20 mouse cellular contexts compared by ENCODE assay signal in genomic region chr14:11935281-11935680, GRCm38 (mm10).
DNase-seq lines count a peak whose midpoint lies in the region; ATAC-seq and TF ChIP-seq lines count a peak whose summit lies in the region.
"Had no signal": no experiment of that assay in that cellular context is flagged by ENCODE, and none has a peak within 500 bp of the region (broad histone marks: within the 10 kb centered on the region; RNA-seq: fewer than 3 reads in every experiment).

No protein-coding gene starts in this region.

- H3K36me3 ChIP-seq in heart, adult 2 months (ENCODE audit: control insufficient read depth, insufficient read depth, low read length) = peaks cover 4% of the 10 kb centered on the region
- H3K36me3 ChIP-seq in heart, embryonic 11.5 days (ENCODE audit: control insufficient read depth, insufficient read depth, low read length) = no peaks in the 10 kb centered on the region
- no peaks in the 10 kb centered on the region for H3K36me3 ChIP-seq in lung, postnatal 0 days (ENCODE audit: insufficient read depth, low read length)
- H3K36me3 ChIP-seq in stomach, postnatal 0 days (ENCODE audit: control insufficient read depth, insufficient read depth, low read length) = no peaks in the 10 kb centered on the region
- H3K36me3 ChIP-seq: embryonic facial prominence, embryonic 15.5 days; heart, embryonic 12.5 days; hindbrain, embryonic 12.5 days; limb, embryonic 15.5 days; liver, embryonic 15.5 days; midbrain, embryonic 15.5 days had no signal

- no peaks in the 10 kb centered on the region for H3K27me3 ChIP-seq in heart, adult 2 months (ENCODE audit: control insufficient read depth, insufficient read depth, low read length)
- H3K27me3 ChIP-seq in heart, embryonic 11.5 days (ENCODE audit: control insufficient read depth, insufficient read depth, low read length) = no peaks in the 10 kb centered on the region
- H3K27me3 ChIP-seq in lung, postnatal 0 days (replicated peaks; ENCODE audit: insufficient read depth, low read length) = no peaks in the 10 kb centered on the region
- H3K27me3 ChIP-seq in stomach, postnatal 0 days (ENCODE audit: control insufficient read depth, insufficient read depth, low read length) = no peaks in the 10 kb centered on the region
- H3K27me3 ChIP-seq: embryonic facial prominence, embryonic 15.5 days; heart, embryonic 12.5 days; hindbrain, embryonic 12.5 days; limb, embryonic 15.5 days; liver, embryonic 15.5 days; megakaryocyte, embryonic 14.5 days; midbrain, embryonic 15.5 days had no signal

- ATAC-seq in heart, embryonic 11.5 days (replicated peaks; ENCODE audit: insufficient number of reproducible peaks, low FRiP score, low TSS enrichment) = no peak
- ATAC-seq in lung, postnatal 0 days = no peak
- no peak for ATAC-seq in stomach, postnatal 0 days (ENCODE audit: low FRiP score, low TSS enrichment)
- ATAC-seq: intestine, embryonic 16.5 days; midbrain, embryonic 15.5 days had no signal

- no peak overlapping the region for H3K4me3 ChIP-seq in heart, adult 2 months
- no peak overlapping the region for H3K4me3 ChIP-seq in heart, embryonic 11.5 days (ENCODE audit: low read depth, low read length)
- H3K4me3 ChIP-seq in lung, postnatal 0 days (ENCODE audit: low read depth, low read length) = no peak overlapping the region
- no peak overlapping the region for H3K4me3 ChIP-seq in stomach, postnatal 0 days (ENCODE audit: low read depth, low read length)
- H3K4me3 ChIP-seq: embryonic facial prominence, embryonic 15.5 days; heart, embryonic 12.5 days; hindbrain, embryonic 12.5 days; limb, embryonic 15.5 days; liver, embryonic 15.5 days; megakaryocyte, embryonic 14.5 days; midbrain, embryonic 15.5 days had no signal

- no peak overlapping the region for H3K27ac ChIP-seq in heart, adult 2 months
- H3K27ac ChIP-seq in heart, embryonic 11.5 days (ENCODE audit: low read depth, low read length) = no peak overlapping the region
- H3K27ac ChIP-seq in lung, postnatal 0 days (ENCODE audit: low read length) = no peak overlapping the region
- no peak overlapping the region for H3K27ac ChIP-seq in stomach, postnatal 0 days (replicated peaks)
- H3K27ac ChIP-seq: embryonic facial prominence, embryonic 15.5 days; hindbrain, embryonic 12.5 days; limb, embryonic 15.5 days; liver, embryonic 15.5 days; midbrain, embryonic 15.5 days had no signal

- H3K4me1 ChIP-seq in heart, adult 2 months (ENCODE audit: control insufficient read depth, insufficient read depth, low read length) = peaks cover 3% of the 10 kb centered on the region
- no peaks in the 10 kb centered on the region; the same call in 1 of the 2 replicates for H3K4me1 ChIP-seq in heart, embryonic 11.5 days (ENCODE audit: control insufficient read depth, insufficient read depth, low read length)
- H3K4me1 ChIP-seq in lung, postnatal 0 days (ENCODE audit: insufficient read depth, low read depth, low read length) = no peaks in the 10 kb centered on the region; the same call in 1 of the 2 replicates
- no peaks in the 10 kb centered on the region for H3K4me1 ChIP-seq in stomach, postnatal 0 days (replicated peaks; ENCODE audit: control insufficient read depth, insufficient read depth)
- H3K4me1 ChIP-seq: embryonic facial prominence, embryonic 15.5 days; hindbrain, embryonic 12.5 days; limb, embryonic 15.5 days; liver, embryonic 15.5 days; megakaryocyte, embryonic 14.5 days; midbrain, embryonic 15.5 days had no signal

- H3K9me3 ChIP-seq in heart, embryonic 11.5 days (replicated peaks; ENCODE audit: control insufficient read depth, low read length) = no peaks in the 10 kb centered on the region
- H3K9me3 ChIP-seq in lung, postnatal 0 days (ENCODE audit: low read length) = no peaks in the 10 kb centered on the region
- 0 out of 2 replicates have a peak, but pooled peaks cover 3% of the 10 kb centered on the region for H3K9me3 ChIP-seq in stomach, postnatal 0 days (ENCODE audit: control insufficient read depth, low read length)
- H3K9me3 ChIP-seq: embryonic facial prominence, embryonic 15.5 days; heart, embryonic 12.5 days; hindbrain, embryonic 12.5 days; limb, embryonic 15.5 days; liver, embryonic 15.5 days had no signal

- intact Hi-C loops in heart, adult 2 months (cut with DNase I) = no loop called here

- no peak for DNase-seq in heart, adult 2 months
- DNase-seq in lung, postnatal 0 days (ENCODE audit: low spot score) = no peak
- no peak for DNase-seq in lung, postnatal 4 days
- DNase-seq in R1 (ENCODE audit: low read depth, low spot score) = peak; percentile 61
- no peak for DNase-seq in stomach, postnatal 0 days (ENCODE audit: low spot score)
- DNase-seq in right cerebral cortex, adult 2 months (ENCODE audit: low spot score in 2 of 2) = no peak
- DNase-seq: cerebellum, adult 8-10 months; heart, postnatal 14 days; layer of hippocampus, postnatal 36 days; lung, postnatal 14 days; thymus, postnatal 14 days had no signal

- H3K79me2 ChIP-seq in heart, adult 2 months (replicated peaks; ENCODE audit: control insufficient read depth, insufficient read depth, low read length) = no peaks in the 10 kb centered on the region

- no peak for TF ChIP-seq EP300 in heart, adult 2 months (IDR thresholded peaks at IDR 0.05; ENCODE audit: insufficient read depth, low read depth, low read length)
- TF ChIP-seq EP300 in lung, postnatal 0 days (IDR thresholded peaks at IDR 0.05) = no peak
- TF ChIP-seq EP300 in stomach, postnatal 0 days (optimal IDR thresholded peaks at IDR 0.05) = no peak

- no peak overlapping the region for H3K9ac ChIP-seq in heart, adult 2 months (ENCODE audit: low read depth, low read length)
- H3K9ac ChIP-seq in heart, embryonic 11.5 days (ENCODE audit: low read depth, low read length) = no peak overlapping the region
- no peak overlapping the region for H3K9ac ChIP-seq in lung, postnatal 0 days (replicated peaks; ENCODE audit: low read depth)
- no peak overlapping the region for H3K9ac ChIP-seq in stomach, postnatal 0 days (ENCODE audit: low read length)
- H3K9ac ChIP-seq: embryonic facial prominence, embryonic 15.5 days; heart, embryonic 12.5 days; hindbrain, embryonic 12.5 days; limb, embryonic 15.5 days; liver, embryonic 15.5 days; midbrain, embryonic 15.5 days had no signal

- TF ChIP-seq POLR2A in heart, adult 2 months (IDR thresholded peaks at IDR 0.05; ENCODE audit: insufficient read depth, low read depth, low read length) = no peak

- no peak overlapping the region for H3K4me2 ChIP-seq in heart, embryonic 11.5 days
- no peak overlapping the region for H3K4me2 ChIP-seq in lung, postnatal 0 days (replicated peaks; ENCODE audit: low read depth, low read length)
- no peak overlapping the region for H3K4me2 ChIP-seq in stomach, postnatal 0 days (replicated peaks; ENCODE audit: low read depth)
- H3K4me2 ChIP-seq: embryonic facial prominence, embryonic 15.5 days; heart, embryonic 12.5 days; hindbrain, embryonic 12.5 days; limb, embryonic 15.5 days; liver, embryonic 15.5 days; midbrain, embryonic 15.5 days had no signal

- WGBS in heart, adult 2 months = 49% methylated on average over 1 of the region's 1 CpGs
- 38% methylated on average over 1 of the region's 1 CpGs for WGBS in heart, embryonic 11.5 days (ENCODE audit: insufficient replicate concordance)
- WGBS in lung, postnatal 0 days = 41% methylated on average over 1 of the region's 1 CpGs
- WGBS in stomach, postnatal 0 days = 45% methylated on average over 1 of the region's 1 CpGs

- peak; percentile 59 for TF ChIP-seq CTCF in heart, adult 2 months (IDR thresholded peaks at IDR 0.05)
- peak; percentile 51 for TF ChIP-seq CTCF in lung, postnatal 0 days (IDR thresholded peaks at IDR 0.05)
- peak; percentile 48 for TF ChIP-seq CTCF in stomach, postnatal 0 days (IDR thresholded peaks at IDR 0.05; ENCODE audit: low read depth)
